Mouse (Mus musculus) brain, embryonic 14.5 days (tissue): ENCODE measurements at regions not wholly inside any gene's neighbourhood (a gene's known extent, or its start where the extent isn't known, plus 50 kb on each side); places are given as distances from the start of the nearest gene placed in this dataset.
"Not testable (repeated sequence)": the region's sequence is repeated elsewhere in the genome, so short reads cannot be mapped to it uniquely, and the experiment has no call there.

Experiments used
- CTCF ChIP-seq: fragments of 200-500 bp; IDR thresholded peaks from 2 replicates; pipeline ENCODE4 v1.5.1; 2012; ENCODE audit warnings: inconsistent platforms, mild to moderate bottlenecking, moderate library complexity, borderline replicate concordance; ENCODE audit not compliant: insufficient read depth, insufficient read length; ENCODE audit errors: extremely low read depth
- POLR2A ChIP-seq: fragments of 200-500 bp; IDR thresholded peaks from 2 replicates; pipeline ENCODE4 v1.6.1; 2012; ENCODE audit warnings: mild to moderate bottlenecking, inconsistent platforms, borderline replicate concordance; ENCODE audit not compliant: poor library complexity, insufficient read depth, insufficient read length, severe bottlenecking; ENCODE audit errors: extremely low read depth

- TF ChIP-seq POLR2A, CTCF: not testable (repeated sequence)
Measured at GRCm38 (mm10) chr7:58458146-58458545, 197.8 kb upstream of the Atp10a start.
